Mouse (Mus musculus) heart, postnatal 0 days (tissue): Measurements from ENCODE around the gene Anxa5.

Experiments
- CTCF ChIP-seq: IDR thresholded peaks from 2 replicates; pipeline ENCODE4 v1.5.1; 2016; ENCODE audit warnings: antibody characterized with exemption, control low read depth, low read depth
- EP300 ChIP-seq: IDR thresholded peaks from 2 replicates; pipeline ENCODE4 v1.6.1; 2016; ENCODE audit warnings: antibody characterized with exemption, low read depth

GRCm38 (mm10) chr3:36484292-36484691 lies 8.6 kb upstream of the Anxa5 start:
- TF ChIP-seq EP300 = no peak
- no peak for TF ChIP-seq CTCF
